Mouse (Mus musculus): ENCODE results near the gene Ephb3.

The Ephb3 gene

DNA sequence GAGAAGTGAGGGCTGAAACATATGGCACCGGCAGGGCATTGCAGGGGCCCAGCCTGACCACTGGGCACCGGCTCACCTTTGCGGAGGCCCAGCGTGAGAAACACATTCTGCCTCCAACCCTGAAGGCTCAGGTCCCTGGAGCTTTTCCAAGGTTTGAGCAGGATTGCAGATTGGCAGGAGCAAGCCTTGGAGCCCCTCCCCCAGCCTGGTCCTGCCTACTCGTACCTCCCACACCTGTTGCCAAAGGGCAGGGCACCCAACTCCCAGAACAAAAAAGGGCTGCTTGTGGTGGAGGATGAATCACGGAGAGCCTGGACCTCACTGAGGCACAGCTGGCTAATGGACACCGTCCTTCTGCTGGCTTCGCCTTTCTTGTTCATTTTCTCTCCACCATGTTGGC, 30.6 kb downstream of the Ephb3 start:
- TF ChIP-seq GATA4 (IDR thresholded peaks at IDR 0.05; ENCODE audit: insufficient replicate concordance, low read length) = no peak

DNA sequence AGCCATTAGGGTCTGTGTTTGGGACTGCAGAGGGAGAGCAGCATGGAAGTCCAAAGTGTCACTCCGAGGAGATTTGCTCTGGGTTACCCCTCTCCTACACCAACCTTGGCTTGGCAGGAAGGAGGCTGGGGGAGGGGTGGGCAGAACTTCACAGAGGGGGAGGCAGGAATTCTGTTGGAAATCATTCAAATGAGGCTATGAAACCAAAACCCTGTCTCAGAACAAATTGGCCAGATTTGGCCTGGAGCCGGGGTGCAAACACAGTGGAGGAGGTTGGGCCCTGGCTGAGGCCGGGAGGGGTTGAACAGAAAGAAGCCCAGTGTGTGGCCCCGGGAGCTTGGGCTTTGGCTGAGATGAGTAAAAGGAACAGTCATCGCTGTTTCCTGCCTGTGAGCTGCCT, 34.2 kb downstream of the Ephb3 start:
- no peak for TF ChIP-seq GATA4 (IDR thresholded peaks at IDR 0.05; ENCODE audit: insufficient replicate concordance, low read length)

DNA sequence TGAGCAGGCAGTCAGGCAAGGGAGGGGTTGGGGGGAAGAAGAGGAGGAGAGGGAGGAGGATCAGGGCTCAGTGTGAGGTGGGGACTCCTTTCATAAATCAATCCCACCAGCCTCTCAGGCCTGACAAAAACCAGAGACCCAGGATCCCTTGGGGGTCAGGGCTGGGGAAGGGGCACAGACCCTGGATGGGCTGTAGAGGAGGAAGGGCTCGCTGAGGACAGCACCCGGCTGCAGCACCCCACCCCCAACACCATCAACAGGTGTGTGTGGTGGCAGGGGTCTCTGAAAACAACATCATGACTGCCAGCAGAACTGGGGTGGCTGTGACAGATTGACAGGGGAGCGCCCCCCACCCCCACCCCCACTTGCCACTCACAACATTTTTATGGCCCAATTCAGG, 36.0 kb downstream of the Ephb3 start:
- no peak for TF ChIP-seq GATA4 (IDR thresholded peaks at IDR 0.05; ENCODE audit: insufficient replicate concordance, low read length)

DNA sequence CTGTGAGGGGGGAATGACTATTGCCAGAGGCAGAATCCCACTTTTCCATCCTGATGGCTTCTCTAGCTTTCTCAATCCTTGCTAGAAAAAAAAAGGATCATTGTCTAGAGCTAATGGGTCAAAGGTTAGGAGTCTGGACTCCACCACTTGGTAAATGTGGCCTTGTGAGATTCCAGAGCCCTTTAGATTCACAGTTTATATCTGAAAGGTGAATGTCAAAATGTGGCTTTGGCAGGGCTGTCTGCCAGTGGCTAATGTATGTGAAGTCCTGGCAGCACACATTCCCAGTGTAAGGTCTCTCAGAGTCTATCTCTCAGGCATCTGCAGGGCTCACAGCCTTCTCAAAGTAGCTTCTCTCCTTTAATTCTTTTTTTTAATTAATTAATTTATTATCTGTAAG, 36.5 kb downstream of the Ephb3 start:
- TF ChIP-seq GATA4 (IDR thresholded peaks at IDR 0.05; ENCODE audit: insufficient replicate concordance, low read length) = no peak

DNA sequence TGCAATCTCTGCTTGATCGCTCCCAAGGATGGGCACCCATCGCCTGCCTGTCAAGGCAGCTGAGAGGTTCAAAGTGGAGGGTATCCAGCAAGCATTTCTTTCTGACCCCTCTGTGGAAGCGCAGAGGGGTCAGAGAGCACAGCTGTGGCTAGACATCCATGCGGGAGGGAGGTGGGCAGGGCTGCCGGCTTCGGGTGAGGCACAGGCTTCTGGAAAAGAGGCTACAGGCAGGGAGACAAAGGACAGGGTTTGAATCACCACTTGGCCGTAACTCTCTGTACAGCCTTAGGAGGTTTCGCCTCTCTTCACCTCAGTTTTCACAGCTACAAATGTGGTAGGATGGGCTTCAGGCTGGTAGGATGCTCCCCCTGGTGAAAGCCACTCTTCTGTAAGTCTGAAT, 38.4 kb downstream of the Ephb3 start:
- TF ChIP-seq GATA4 (IDR thresholded peaks at IDR 0.05; ENCODE audit: insufficient replicate concordance, low read length) = no peak

DNA sequence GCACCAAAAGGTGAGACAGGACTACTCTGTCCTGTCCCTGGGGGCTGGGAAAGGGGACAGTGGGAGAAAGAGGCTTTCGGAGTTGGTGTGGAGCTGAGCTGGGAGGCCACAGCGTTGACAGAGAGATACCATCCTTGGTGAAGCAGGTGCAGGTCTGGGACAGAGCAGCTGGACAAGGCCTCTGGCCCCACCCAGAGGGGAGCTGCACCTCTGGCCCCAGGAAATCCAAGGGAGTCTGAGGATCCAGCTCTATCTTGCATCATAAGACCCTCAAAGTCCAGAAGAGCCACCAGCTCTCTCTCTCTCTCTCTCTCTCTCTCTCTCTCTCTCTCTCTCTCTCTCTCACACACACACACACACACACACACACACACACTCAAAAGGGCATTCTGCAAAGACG, 40.2 kb downstream of the Ephb3 start:
- no peak for TF ChIP-seq GATA4 (IDR thresholded peaks at IDR 0.05; ENCODE audit: insufficient replicate concordance, low read length)

DNA sequence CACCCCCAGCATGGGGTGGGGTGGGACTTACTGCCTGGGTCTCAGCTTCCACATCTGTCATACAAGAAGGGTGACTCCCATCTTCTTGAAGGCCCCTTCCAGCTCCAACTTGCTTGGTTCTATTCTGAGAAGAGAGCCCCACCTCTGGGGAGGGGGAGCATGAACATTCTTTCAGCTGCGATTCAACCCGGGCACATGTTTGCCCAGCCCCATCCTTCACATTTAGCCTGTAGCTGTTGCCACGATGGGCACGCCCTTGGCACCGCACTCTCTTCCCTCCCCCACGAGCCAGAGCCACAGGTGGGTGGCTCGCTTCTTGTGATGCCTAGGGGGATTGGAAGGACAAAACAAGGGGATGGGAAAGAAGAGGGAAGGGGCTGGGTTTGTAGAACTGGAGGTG, 40.8 kb downstream of the Ephb3 start:
- no peak for TF ChIP-seq GATA4 (IDR thresholded peaks at IDR 0.05; ENCODE audit: insufficient replicate concordance, low read length)

DNA sequence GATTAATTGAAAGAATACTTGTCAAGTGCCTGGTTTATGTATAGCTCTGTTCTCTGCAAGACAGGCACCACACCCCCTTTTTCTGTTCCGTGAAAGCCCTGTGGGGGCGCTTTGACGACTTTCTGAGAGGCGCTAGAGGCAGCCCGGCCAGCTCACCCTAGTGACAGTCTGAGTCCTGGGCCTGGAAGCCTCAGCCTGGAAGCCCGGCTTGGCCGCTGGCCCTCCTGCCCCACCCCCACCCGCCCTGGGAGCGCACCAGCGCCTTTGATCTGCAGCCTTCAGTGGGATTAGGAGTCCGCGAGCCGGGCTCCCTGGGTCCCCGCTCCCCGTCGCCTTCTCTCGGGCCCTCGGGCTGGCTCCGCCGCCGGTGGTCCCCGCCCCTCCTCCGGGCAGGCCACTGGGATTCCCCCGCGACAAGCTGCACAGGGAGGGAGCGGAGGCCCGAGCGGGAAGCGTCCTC, 41.4 kb downstream of the Ephb3 start:
- TF ChIP-seq GATA4 (IDR thresholded peaks at IDR 0.05; ENCODE audit: insufficient replicate concordance, low read length) = no peak

DNA sequence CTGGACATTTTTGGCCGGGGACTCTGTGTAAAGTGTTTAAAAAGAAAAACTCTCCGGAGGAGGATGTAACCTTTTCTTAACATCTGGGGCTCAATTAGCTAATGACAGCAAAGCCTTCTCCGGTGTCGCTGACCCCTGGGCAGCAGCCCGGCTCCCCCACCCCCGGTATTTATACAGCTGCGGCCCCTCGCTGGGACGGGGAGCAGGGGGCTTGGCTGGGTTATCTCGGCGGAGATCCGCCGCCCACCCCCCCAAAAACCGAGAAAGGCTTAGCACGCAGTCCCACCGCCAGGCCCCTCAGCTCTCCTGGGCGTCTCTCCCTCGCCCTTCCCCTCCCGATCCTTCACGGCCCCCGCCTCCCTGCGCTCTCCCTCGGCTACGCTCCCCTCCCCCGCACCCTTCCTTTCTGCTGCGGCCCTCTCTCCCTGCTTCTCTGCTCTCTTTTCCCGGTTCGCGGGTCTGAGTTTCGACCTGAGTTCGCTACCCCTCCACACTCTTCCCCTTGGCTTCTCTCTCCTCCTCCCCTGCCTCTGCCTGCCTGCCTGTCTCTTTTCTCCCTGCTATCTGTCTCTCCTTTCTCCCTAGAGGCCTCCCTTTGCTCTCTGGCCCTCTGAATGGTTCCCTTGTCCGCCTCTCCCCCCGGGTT, 42.0 kb downstream of the Ephb3 start:
- no peak for TF ChIP-seq GATA4 (IDR thresholded peaks at IDR 0.05; ENCODE audit: insufficient replicate concordance, low read length)

DNA sequence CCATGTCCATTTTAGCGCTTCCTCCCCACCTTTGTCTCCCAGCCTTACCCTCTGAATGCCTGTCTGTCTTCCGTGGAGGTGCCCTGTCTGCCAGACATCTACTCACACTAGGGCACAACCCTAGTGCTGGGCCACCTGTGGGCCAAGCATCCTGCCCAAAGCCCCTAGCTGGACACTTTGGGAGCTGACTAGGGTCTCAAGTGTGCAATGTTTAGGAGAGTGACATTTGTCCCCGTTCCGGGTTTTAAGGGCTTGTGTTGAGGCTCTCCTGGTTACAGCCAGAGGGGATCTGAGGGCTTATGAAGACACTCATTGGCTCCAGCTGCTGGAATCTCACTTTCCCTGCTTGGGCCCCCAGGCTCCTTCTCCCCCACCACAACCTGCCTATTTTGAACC, 42.5 kb downstream of the Ephb3 start:
- TF ChIP-seq GATA4 (IDR thresholded peaks at IDR 0.05; ENCODE audit: insufficient replicate concordance, low read length) = no peak

DNA sequence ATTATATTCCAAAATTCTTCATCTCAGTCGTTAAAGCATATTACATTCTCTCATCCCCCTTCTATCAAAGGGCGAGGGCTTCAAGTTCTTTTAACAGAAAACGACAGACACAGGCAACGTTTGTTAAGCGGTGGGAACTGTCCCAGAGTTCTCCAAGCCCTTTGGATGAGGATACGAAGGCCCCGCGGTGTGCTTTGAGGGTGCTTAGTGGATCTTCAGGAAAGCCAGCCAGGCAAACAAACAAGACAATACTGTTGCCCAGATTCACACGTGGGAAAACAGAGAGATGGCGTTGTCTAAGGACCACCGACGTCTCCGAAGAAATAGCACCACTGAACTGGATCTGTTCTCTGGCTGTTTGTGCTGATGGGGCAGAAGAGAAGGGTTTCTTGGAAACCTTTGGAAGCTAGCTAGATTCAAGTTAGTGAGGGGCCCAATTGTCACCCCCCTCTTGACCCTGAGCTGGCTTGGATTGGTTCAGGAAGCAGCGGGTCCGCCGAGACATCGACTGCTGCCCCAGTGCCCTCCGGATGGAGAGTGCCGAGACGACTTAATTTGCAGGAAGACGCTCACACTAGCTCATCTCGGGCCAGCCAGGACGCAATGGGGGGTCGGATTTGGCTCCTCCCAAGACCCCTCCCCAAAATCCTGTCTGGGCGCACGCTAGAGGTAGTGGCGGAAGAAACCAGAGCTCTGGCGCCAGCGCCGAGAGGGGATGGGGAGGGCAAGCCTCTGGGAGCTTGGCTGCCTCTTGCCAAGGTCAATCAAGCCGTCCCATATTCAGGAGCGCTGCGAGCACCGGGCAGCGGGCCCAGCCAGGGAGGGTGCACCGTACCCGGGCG, 43.5 kb downstream of the Ephb3 start:
- TF ChIP-seq GATA4 (IDR thresholded peaks at IDR 0.05; ENCODE audit: insufficient replicate concordance, low read length) = no peak

DNA sequence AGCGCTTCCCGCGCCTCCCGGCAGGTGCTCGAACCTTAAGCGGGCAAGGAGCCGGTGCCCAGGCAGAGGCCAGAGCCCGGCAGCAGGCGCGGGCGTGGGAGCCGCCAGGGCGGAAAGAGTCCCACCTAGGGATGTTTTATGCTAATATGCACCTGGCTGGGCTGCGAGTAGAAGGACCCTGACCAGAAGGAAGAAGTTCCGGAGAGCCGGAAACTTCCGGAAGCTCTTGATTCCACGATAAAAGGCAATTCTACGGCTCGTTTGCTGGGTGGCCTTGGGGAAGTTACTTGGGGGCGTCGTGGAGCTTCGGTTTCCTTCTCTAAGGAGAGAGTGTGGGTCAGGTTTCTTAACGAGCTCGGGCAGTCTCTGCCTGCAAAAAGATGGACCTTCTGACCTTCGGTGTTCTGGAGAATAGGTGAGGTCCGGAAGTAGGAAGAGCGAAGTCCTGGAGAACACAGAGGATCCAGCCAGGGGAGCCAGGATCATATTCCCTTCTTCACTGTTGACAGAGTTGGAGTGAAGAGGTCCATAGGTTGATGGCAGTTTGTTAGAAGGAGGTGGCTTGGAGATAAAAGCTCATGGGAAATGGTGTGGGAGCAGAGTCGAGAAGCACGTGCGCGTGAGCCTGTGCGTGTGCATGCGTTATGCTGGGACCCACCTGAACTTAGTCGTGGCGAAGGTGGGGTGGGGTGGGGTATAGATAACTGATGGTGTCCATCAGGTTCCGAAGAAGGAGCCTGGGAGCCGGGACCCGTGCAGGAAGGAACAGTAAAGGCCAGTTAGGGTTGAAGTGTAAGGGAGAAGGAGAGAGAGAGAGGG, 44.4 kb downstream of the Ephb3 start:
- no peak for TF ChIP-seq GATA4 (IDR thresholded peaks at IDR 0.05; ENCODE audit: insufficient replicate concordance, low read length)

DNA sequence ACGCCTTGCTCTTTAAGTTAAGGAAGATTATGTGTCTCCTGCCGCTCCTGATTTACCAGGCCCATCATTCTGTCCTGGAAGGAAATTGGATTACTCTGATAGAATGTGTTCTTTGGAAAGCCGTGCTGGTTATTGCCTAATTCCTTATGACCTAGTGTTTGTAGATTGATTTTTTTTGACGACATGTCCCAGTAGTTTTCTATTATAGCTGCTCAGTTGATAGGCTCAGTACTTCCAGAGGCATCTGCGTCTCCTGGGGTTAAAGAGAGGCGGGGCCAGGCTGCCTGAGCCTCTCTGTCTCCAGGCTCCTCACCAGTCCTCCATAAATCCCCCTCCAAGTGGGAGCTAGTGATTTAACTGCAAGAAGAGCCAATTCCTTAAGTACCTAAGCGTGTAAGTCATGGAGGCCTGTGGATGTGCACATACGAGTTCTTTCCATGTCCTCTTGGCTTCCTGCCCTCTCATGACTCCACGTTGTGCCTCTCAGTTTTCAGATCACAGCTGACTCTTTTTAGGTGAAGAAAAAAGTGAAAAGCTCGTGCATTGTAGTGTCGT, 47.9 kb downstream of the Ephb3 start:
- TF ChIP-seq GATA4 (IDR thresholded peaks at IDR 0.05; ENCODE audit: insufficient replicate concordance, low read length) = no peak

DNA sequence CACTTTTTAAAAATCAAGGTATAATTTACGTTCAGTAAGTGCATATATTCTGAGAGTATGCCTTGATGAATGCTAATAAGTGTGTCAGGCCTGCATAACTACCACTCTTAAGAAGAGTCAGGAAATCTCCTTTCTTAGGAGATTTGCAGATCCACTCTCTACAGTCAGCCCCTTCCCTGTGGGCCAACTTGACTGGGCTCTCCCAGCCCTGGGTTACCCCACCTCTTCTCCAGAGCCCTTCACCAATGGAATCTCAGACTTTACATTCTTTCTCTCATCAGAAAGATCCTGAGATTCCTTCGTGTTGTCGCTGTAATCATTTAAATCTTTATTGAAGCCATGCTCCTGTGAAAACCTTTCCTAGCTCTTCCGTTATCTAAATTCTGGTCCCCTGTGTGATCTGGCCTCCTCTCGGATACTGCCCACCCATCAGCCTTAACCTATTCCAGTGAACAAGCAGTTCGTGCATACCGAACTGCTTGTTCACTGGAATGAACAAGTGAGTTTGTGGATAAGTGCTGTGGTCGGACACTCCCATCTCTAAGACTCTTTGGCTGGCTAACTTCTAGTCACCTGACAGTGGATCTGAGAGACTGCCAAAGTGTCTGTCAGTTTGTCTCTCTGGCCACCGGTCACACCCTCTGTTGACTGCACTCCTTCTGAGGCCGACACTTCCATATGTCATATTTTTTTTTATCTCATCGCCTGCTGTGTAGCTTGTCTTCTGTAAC, 51.2 kb downstream of the Ephb3 start:
- TF ChIP-seq GATA4 (IDR thresholded peaks at IDR 0.05; ENCODE audit: insufficient replicate concordance, low read length) = no peak
